Mouse (Mus musculus) heart, embryonic 11.5 days (tissue): ENCODE measurements around the gene Epsti1. TPM values are rescaled to one million over a fixed set of nuclear protein-coding genes. Genes with fewer than 3 reads are reported as not detected.
A peak's percentile ranks its signal among the peaks of the same experiment; 100 is the strongest.

ENCODE experiments used
- ATAC-seq: fragments of 200-750 bp; cut with Nextera tagmentation; replicated peaks from 2 replicates; pipeline ENCODE4 v1.8.0; 2017; ENCODE audit warnings: moderate library complexity; ENCODE audit not compliant: insufficient number of reproducible peaks, low FRiP score, low TSS enrichment
- H3K27ac ChIP-seq: fragments of 300-500 bp; sonication (generic); 2 replicates; pipeline ENCODE4 v1.5.1; 2014; ENCODE audit warnings: mild to moderate bottlenecking, low read depth, low read length
- H3K27me3 ChIP-seq: fragments of 300-500 bp; sonication (generic); 2 replicates; pipeline ENCODE4 v1.6.1; 2014; ENCODE audit warnings: mild to moderate bottlenecking, low read length, mixed read lengths; ENCODE audit not compliant: control insufficient read depth, insufficient read depth
- H3K36me3 ChIP-seq: fragments of 300-500 bp; sonication (generic); 2 replicates; pipeline ENCODE4 v1.6.1; 2014; ENCODE audit warnings: mild to moderate bottlenecking, low read length, moderate library complexity, mixed read lengths; ENCODE audit not compliant: control insufficient read depth, insufficient read depth
- H3K4me1 ChIP-seq: fragments of 300-500 bp; sonication (generic); 2 replicates; pipeline ENCODE4 v1.6.1; 2014; ENCODE audit warnings: low read length; ENCODE audit not compliant: control insufficient read depth, insufficient read depth
- H3K4me2 ChIP-seq: fragments of 300-500 bp; sonication (generic); 2 replicates; pipeline ENCODE4 v1.6.1; 2014; ENCODE audit warnings: mild to moderate bottlenecking, moderate library complexity
- H3K4me3 ChIP-seq: fragments of 300-500 bp; sonication (generic); 2 replicates; pipeline ENCODE4 v1.5.1; 2014; ENCODE audit warnings: low read depth, low read length
- H3K9ac ChIP-seq: fragments of 300-500 bp; sonication (generic); 2 replicates; pipeline ENCODE4 v1.6.1; 2014; ENCODE audit warnings: mild to moderate bottlenecking, low read depth, low read length, moderate library complexity
- H3K9me3 ChIP-seq: fragments of 300-500 bp; sonication (generic); replicated peaks from 2 replicates; pipeline ENCODE4 v1.6.1; 2016; ENCODE audit warnings: low read length; ENCODE audit not compliant: control insufficient read depth
- WGBS: fragments of 180-500 bp; shearing (Covaris S2); extraction: QIAGEN DNeasy Blood & Tissue Kit; methylation state at CpG from one replicate; pipeline ENCODE4 v1.1.7; 2014; ENCODE audit not compliant: insufficient replicate concordance; 5-methylcytosine and 5-hydroxymethylcytosine counted together
- polyA plus RNA-seq: library from polyadenylated mRNA; unstranded; fragments of >200 nt; fragmentation: Nextera tagmentation; extraction: Ambion mirVana; gene quantifications from 2 replicates; pipeline ENCODE4 v1.2.1, GENCODE M21; 2014

Gene Epsti1
- polyA plus RNA-seq, 1 experiment from 2014 or later: 0.49 TPM

GRCm38 (mm10) chr14:77928653-77929052 lies 24.6 kb downstream of the Epsti1 start:
- Histone ChIP-seq H3K36me3 (no peaks in the 10 kb centered on the region), H3K4me3 (no peak overlapping the region), H3K4me2 (no peak overlapping the region), H3K4me1 (peaks cover 10% of the 10 kb centered on the region; the same call in 1 of the 2 replicates), H3K27me3 (no peaks in the 10 kb centered on the region), H3K9me3 (no peaks in the 10 kb centered on the region), H3K9ac (no peak overlapping the region), H3K27ac (no peak overlapping the region)
- WGBS: 74% methylated on average over 5 of the region's 5 CpGs
- no peak for ATAC-seq

GRCm38 (mm10) chr14:77929139-77929678 lies 25.2 kb downstream of the Epsti1 start:
- Histone ChIP-seq H3K36me3 (no peaks in the 10 kb centered on the region), H3K4me3 (no peak overlapping the region), H3K4me2 (no peak overlapping the region), H3K4me1 (peaks cover 10% of the 10 kb centered on the region; the same call in 1 of the 2 replicates), H3K27ac (no peak overlapping the region), H3K9me3 (no peaks in the 10 kb centered on the region), H3K27me3 (no peaks in the 10 kb centered on the region), H3K9ac (no peak overlapping the region)
- no peak for ATAC-seq
- WGBS: 42% methylated on average over 2 of the region's 2 CpGs

GRCm38 (mm10) chr14:77932150-77933047 lies 28.4 kb downstream of the Epsti1 start:
- Histone ChIP-seq H3K4me3 (no peak overlapping the region), H3K27ac (peak overlapping the region; percentile 37; the same call in 1 of the 2 replicates), H3K4me1 (peaks cover 10% of the 10 kb centered on the region; the same call in 1 of the 2 replicates), H3K9me3 (no peaks in the 10 kb centered on the region), H3K36me3 (no peaks in the 10 kb centered on the region), H3K27me3 (no peaks in the 10 kb centered on the region), H3K9ac (no peak overlapping the region), H3K4me2 (peak overlapping the region; percentile 1; the same call in 1 of the 2 replicates)
- 21% methylated on average over 12 of the region's 12 CpGs for WGBS
- ATAC-seq: peak; percentile 83; the same call in 1 of the 2 replicates

GRCm38 (mm10) chr14:77933243-77933642 lies 29.2 kb downstream of the Epsti1 start:
- Histone ChIP-seq H3K27me3 (no peaks in the 10 kb centered on the region), H3K9me3 (no peaks in the 10 kb centered on the region), H3K4me2 (no peak overlapping the region), H3K9ac (no peak overlapping the region), H3K27ac (no peak overlapping the region), H3K4me3 (no peak overlapping the region), H3K4me1 (peaks cover 10% of the 10 kb centered on the region; the same call in 1 of the 2 replicates), H3K36me3 (no peaks in the 10 kb centered on the region)
- WGBS: 85% methylated on average over 5 of the region's 5 CpGs
- no peak for ATAC-seq

GRCm38 (mm10) chr14:77934431-77934830 lies 30.4 kb downstream of the Epsti1 start:
- H3K4me2 ChIP-seq: no peak overlapping the region
- peaks cover 5% of the 10 kb centered on the region; the same call in 1 of the 2 replicates for H3K4me1 ChIP-seq
- 79% methylated on average over 3 of the region's 3 CpGs for WGBS
- H3K27me3 ChIP-seq: no peaks in the 10 kb centered on the region
- H3K4me3 ChIP-seq: no peak overlapping the region
- ATAC-seq: no peak
- no peak overlapping the region for H3K9ac ChIP-seq
- H3K9me3 ChIP-seq: no peaks in the 10 kb centered on the region
- no peaks in the 10 kb centered on the region for H3K36me3 ChIP-seq
- no peak overlapping the region for H3K27ac ChIP-seq

GRCm38 (mm10) chr14:77941105-77941504 lies 37.1 kb downstream of the Epsti1 start:
- H3K9ac ChIP-seq: no peak overlapping the region
- no peaks in the 10 kb centered on the region for H3K4me1 ChIP-seq
- H3K4me3 ChIP-seq: no peak overlapping the region
- WGBS: 81% methylated on average over 1 of the region's 1 CpGs
- no peaks in the 10 kb centered on the region for H3K36me3 ChIP-seq
- no peak overlapping the region for H3K27ac ChIP-seq
- H3K27me3 ChIP-seq: no peaks in the 10 kb centered on the region
- H3K4me2 ChIP-seq: no peak overlapping the region
- H3K9me3 ChIP-seq: no peaks in the 10 kb centered on the region; the same call in 1 of the 2 replicates
- ATAC-seq: no peak

- 48% methylated on average over 9 of the region's 9 CpGs for WGBS
- no peak overlapping the region for H3K9ac ChIP-seq
- no peak overlapping the region for H3K4me3 ChIP-seq
- no peak overlapping the region for H3K4me2 ChIP-seq
- H3K9me3 ChIP-seq: no peaks in the 10 kb centered on the region; the same call in 1 of the 2 replicates
- no peaks in the 10 kb centered on the region for H3K4me1 ChIP-seq
- H3K27me3 ChIP-seq: no peaks in the 10 kb centered on the region
- no peak overlapping the region for H3K27ac ChIP-seq
- no peaks in the 10 kb centered on the region for H3K36me3 ChIP-seq
- ATAC-seq: no peak
These were observed 38.2 kb downstream of the Epsti1 start for GRCm38 (mm10) chr14:77942235-77942634.

GRCm38 (mm10) chr14:77942793-77943558 lies 38.9 kb downstream of the Epsti1 start:
- Histone ChIP-seq H3K4me2 (no peak overlapping the region), H3K36me3 (no peaks in the 10 kb centered on the region), H3K9ac (no peak overlapping the region), H3K27ac (no peak overlapping the region), H3K9me3 (no peaks in the 10 kb centered on the region; the same call in 1 of the 2 replicates), H3K4me1 (no peaks in the 10 kb centered on the region), H3K27me3 (no peaks in the 10 kb centered on the region), H3K4me3 (no peak overlapping the region)
- ATAC-seq: no peak
- WGBS: 78% methylated on average over 15 of the region's 15 CpGs
